Comparison of ENCODE assay signal across 14 mouse cellular contexts in the genomic region with DNA sequence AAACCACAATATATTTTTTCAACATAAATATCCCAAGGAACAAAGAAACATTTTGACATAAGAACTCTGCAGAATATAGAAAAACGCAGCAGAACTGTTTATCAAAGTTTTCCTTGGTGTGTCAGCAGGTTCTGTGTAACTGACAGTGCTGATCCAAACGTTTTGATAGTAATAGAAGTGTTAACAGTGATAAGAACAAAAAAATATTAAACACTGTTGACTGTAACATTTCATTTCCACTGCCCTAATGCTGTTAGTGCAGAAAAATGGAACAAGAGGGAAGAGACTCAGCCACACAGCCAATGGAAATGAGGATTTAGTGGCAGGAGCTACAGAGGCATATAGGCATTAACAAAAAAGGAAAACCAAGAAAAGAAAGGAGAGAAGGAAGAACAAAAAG.
"Had no signal": no experiment of that assay in that cellular context is flagged by ENCODE, and none has a peak within 500 bp of the region (broad histone marks: within the 10 kb centered on the region; RNA-seq: fewer than 3 reads in every experiment).

No protein-coding gene starts in this region.

- H3K27me3 ChIP-seq: intestine, embryonic 15.5 days; kidney, embryonic 15.5 days; limb, embryonic 15.5 days; megakaryocyte, embryonic 14.5 days; neural tube, embryonic 13.5 days had no signal

- DNase-seq: kidney, adult 18-20 months; kidney, postnatal 14 days; lung, adult 2 months; lung, postnatal 36 days; right cerebral cortex, adult 18-20 months; right cerebral cortex, postnatal 25 days; thymus, postnatal 36 days had no signal

- H3K4me2 ChIP-seq: intestine, embryonic 15.5 days; kidney, embryonic 15.5 days; limb, embryonic 15.5 days; neural tube, embryonic 13.5 days had no signal

- H3K27ac ChIP-seq: intestine, embryonic 15.5 days; kidney, embryonic 15.5 days; left cerebral cortex, adult 2 months; limb, embryonic 15.5 days; neural tube, embryonic 13.5 days had no signal

- H3K9ac ChIP-seq: intestine, embryonic 15.5 days; kidney, embryonic 15.5 days; limb, embryonic 15.5 days; neural tube, embryonic 13.5 days had no signal

- H3K4me1 ChIP-seq: intestine, embryonic 15.5 days; kidney, embryonic 15.5 days; limb, embryonic 15.5 days; neural tube, embryonic 13.5 days had no signal

- H3K36me3 ChIP-seq: intestine, embryonic 15.5 days; kidney, embryonic 15.5 days; limb, embryonic 15.5 days; neural tube, embryonic 13.5 days had no signal

- H3K9me3 ChIP-seq: intestine, embryonic 15.5 days; kidney, embryonic 15.5 days; limb, embryonic 15.5 days; megakaryocyte, embryonic 14.5 days; neural tube, embryonic 13.5 days had no signal

- H3K4me3 ChIP-seq: intestine, embryonic 15.5 days; kidney, embryonic 15.5 days; left cerebral cortex, adult 2 months; limb, embryonic 15.5 days; megakaryocyte, embryonic 14.5 days; neural tube, embryonic 13.5 days had no signal

- ATAC-seq: intestine, embryonic 15.5 days; lung, postnatal 0 days had no signal
